Mouse (Mus musculus) spleen, adult 2 months (tissue): ENCODE measurements around the gene Zfhx3. TPM values are rescaled to one million over a fixed set of nuclear protein-coding genes. Genes with fewer than 3 reads are reported as not detected.

Experiments used
- DNase-seq, 2 experiments: peaks; one replicate each; pipeline versions ENCODE4 v3.0.0 to v3.0.0-alpha.2; 2012 to 2021; ENCODE audit warnings: low spot score in 2 of 2, low read depth in 1 of 2
- H3K27ac ChIP-seq: fragments of 200-500 bp; 2 replicates; pipeline ENCODE4 v1.5.1; 2012; ENCODE audit warnings: low read length, inconsistent platforms; ENCODE audit not compliant: insufficient read depth
- H3K27me3 ChIP-seq: fragments of 200-500 bp; 2 replicates; pipeline ENCODE4 v1.6.1; 2012; ENCODE audit warnings: mild to moderate bottlenecking, moderate library complexity, low read length, inconsistent platforms; ENCODE audit not compliant: control insufficient read depth, insufficient read depth
- H3K36me3 ChIP-seq: fragments of 200-500 bp; 2 replicates; pipeline ENCODE4 v1.6.1; 2012; ENCODE audit warnings: mild to moderate bottlenecking, low read length, inconsistent platforms; ENCODE audit not compliant: control insufficient read depth, insufficient read depth
- H3K4me1 ChIP-seq: fragments of 200-500 bp; 2 replicates; pipeline ENCODE4 v1.6.1; 2011; ENCODE audit warnings: inconsistent platforms; ENCODE audit not compliant: control insufficient read depth, insufficient read depth, insufficient read length
- H3K4me3 ChIP-seq: fragments of 200-500 bp; 2 replicates; pipeline ENCODE4 v1.5.1; 2011; ENCODE audit warnings: mild to moderate bottlenecking, inconsistent platforms; ENCODE audit not compliant: insufficient read depth, insufficient read length; ENCODE audit errors: extremely low read depth
- CTCF ChIP-seq: fragments of 200-500 bp; IDR thresholded peaks from 2 replicates; pipeline ENCODE4 v1.5.1; 2011; ENCODE audit warnings: mild to moderate bottlenecking, inconsistent platforms; ENCODE audit not compliant: insufficient read depth, insufficient read length, insufficient replicate concordance; ENCODE audit errors: extremely low read depth
- POLR2A ChIP-seq: fragments of 200-500 bp; IDR thresholded peaks from 2 replicates; pipeline ENCODE4 v1.6.1; 2011; ENCODE audit warnings: low read depth, low read length, inconsistent platforms
- WGBS: fragments of 180-500 bp; shearing (Covaris S2); methylation state at CpG from one replicate; pipeline ENCODE4 v1.1.7; 2018; 5-methylcytosine and 5-hydroxymethylcytosine counted together
- polyA plus RNA-seq: library from polyadenylated mRNA; depleted of rRNA; stranded (reverse); fragments of >200 nt; gene quantifications from 2 replicates; pipeline ENCODE4 v1.2.3, GENCODE M21; 2012

Gene Zfhx3
- polyA plus RNA-seq, 1 experiment: 1.5 TPM

GRCm38 (mm10) chr8:108796882-108797281 lies 854.4 kb downstream of the Zfhx3 start:
- no peak for DNase-seq
- no peak overlapping the region for H3K27ac ChIP-seq
- 84% methylated on average over 3 of the region's 3 CpGs for WGBS
- H3K4me1 ChIP-seq: no peaks in the 10 kb centered on the region
- H3K27me3 ChIP-seq: no peaks in the 10 kb centered on the region
- no peak overlapping the region for H3K4me3 ChIP-seq
- 0 out of 2 replicates have a peak, but pooled peaks cover 1% of the 10 kb centered on the region for H3K36me3 ChIP-seq
- TF ChIP-seq POLR2A: no peak
- TF ChIP-seq CTCF: no peak

GRCm38 (mm10) chr8:108798012-108798411 lies 855.6 kb downstream of the Zfhx3 start:
- H3K36me3 ChIP-seq: 0 out of 2 replicates have a peak, but pooled peaks cover 1% of the 10 kb centered on the region
- DNase-seq: no peak
- no peak overlapping the region for H3K27ac ChIP-seq
- H3K4me3 ChIP-seq: no peak overlapping the region
- H3K4me1 ChIP-seq: no peaks in the 10 kb centered on the region
- WGBS: 87% methylated on average over 12 of the region's 12 CpGs
- H3K27me3 ChIP-seq: no peaks in the 10 kb centered on the region
- TF ChIP-seq POLR2A: no peak
- no peak for TF ChIP-seq CTCF

- TF ChIP-seq POLR2A: no peak
- TF ChIP-seq CTCF: no peak
- WGBS: 94% methylated on average over 6 of the region's 6 CpGs
Observed at GRCm38 (mm10) chr8:108799250-108799649, 856.8 kb downstream of the Zfhx3 start.

GRCm38 (mm10) chr8:108800357-108800756 lies 857.9 kb downstream of the Zfhx3 start:
- 93% methylated on average over 15 of the region's 15 CpGs for WGBS
- no peak for DNase-seq
- Histone ChIP-seq H3K27me3 (no peaks in the 10 kb centered on the region), H3K27ac (no peak overlapping the region), H3K4me3 (no peak overlapping the region), H3K36me3 (no peaks in the 10 kb centered on the region), H3K4me1 (no peaks in the 10 kb centered on the region)
- no peak for TF ChIP-seq POLR2A
- no peak for TF ChIP-seq CTCF

More at GRCm38 (mm10) chr8:108799250-108799649, 856.8 kb downstream of the Zfhx3 start:
- no peaks in the 10 kb centered on the region for H3K4me1 ChIP-seq
- H3K4me3 ChIP-seq: no peak overlapping the region
- H3K27ac ChIP-seq: no peak overlapping the region
- no peaks in the 10 kb centered on the region for H3K27me3 ChIP-seq
- no peak for DNase-seq
- H3K36me3 ChIP-seq: no peaks in the 10 kb centered on the region

GRCm38 (mm10) chr8:108803017-108803416 lies 860.6 kb downstream of the Zfhx3 start:
- Histone ChIP-seq H3K4me1 (no peaks in the 10 kb centered on the region), H3K4me3 (no peak overlapping the region), H3K27ac (no peak overlapping the region), H3K36me3 (no peaks in the 10 kb centered on the region), H3K27me3 (no peaks in the 10 kb centered on the region)
- no peak for TF ChIP-seq CTCF
- TF ChIP-seq POLR2A: no peak
- whole genome bisulfite sequencing: 95% methylated on average over 6 of the region's 6 CpGs
- DNase-seq: no peak

- H3K27me3 ChIP-seq: no peaks in the 10 kb centered on the region
- H3K4me1 ChIP-seq: no peaks in the 10 kb centered on the region
- TF ChIP-seq POLR2A (no peak), CTCF (no peak)
- WGBS: 95% methylated on average over 10 of the region's 10 CpGs
- no peak for DNase-seq
- no peak overlapping the region for H3K4me3 ChIP-seq
- no peak overlapping the region for H3K27ac ChIP-seq
- no peaks in the 10 kb centered on the region for H3K36me3 ChIP-seq
Observed at GRCm38 (mm10) chr8:108811694-108812093, 869.2 kb downstream of the Zfhx3 start.

- DNase-seq: no peak
- TF ChIP-seq POLR2A: no peak
- Histone ChIP-seq H3K36me3 (no peaks in the 10 kb centered on the region), H3K27ac (no peak overlapping the region), H3K27me3 (no peaks in the 10 kb centered on the region), H3K4me3 (no peak overlapping the region), H3K4me1 (no peaks in the 10 kb centered on the region)
- WGBS: 88% methylated on average over 12 of the region's 12 CpGs
Observed at GRCm38 (mm10) chr8:108813375-108813774, 870.9 kb downstream of the Zfhx3 start.
